Mouse (Mus musculus): ENCODE measurements around the gene Acr. TPM values are rescaled to one million over a fixed set of nuclear protein-coding genes. Genes with fewer than 3 reads are reported as not detected.

The Acr gene
- polyA plus RNA-seq, 1 experiment from 2014 or later: 0.93 TPM

GRCm38 (mm10) chr15:89591317-89591716 lies 23.2 kb downstream of the Acr start:
- Histone ChIP-seq H3K27me3 (replicated peaks; ENCODE audit: control insufficient read depth, insufficient read depth, low read length) (no peaks in the 10 kb centered on the region), H3K36me3 (ENCODE audit: control insufficient read depth, insufficient read depth, low read length) (no peaks in the 10 kb centered on the region), H3K9ac (ENCODE audit: low read depth, low read length) (peak overlapping the region; percentile 69), H3K4me2 (ENCODE audit: low read length) (peak overlapping the region; percentile 76), H3K27ac (ENCODE audit: low read depth, low read length) (peak overlapping the region; percentile 79), H3K4me3 (ENCODE audit: low read length) (peak overlapping the region; percentile 58), H3K9me3 (ENCODE audit: control insufficient read depth, low read length) (no peaks in the 10 kb centered on the region), H3K4me1 (ENCODE audit: control insufficient read depth, insufficient read depth, low read depth, low read length) (peaks cover 14% of the 10 kb centered on the region)
- no peak for ATAC-seq
- under 1% methylated on average over 30 of the region's 30 CpGs for WGBS

- WGBS: under 1% methylated on average over 35 of the region's 35 CpGs
Observed at GRCm38 (mm10) chr15:89591723-89592455, 23.8 kb downstream of the Acr start, which contains the start of gene Rabl2. Gene Rabl2 (minus strand): TSS chr15:89591923.

GRCm38 (mm10) chr15:89592548-89592947 lies 24.4 kb downstream of the Acr start:
- Histone ChIP-seq H3K9ac (ENCODE audit: low read depth, low read length) (no peak overlapping the region), H3K36me3 (ENCODE audit: control insufficient read depth, insufficient read depth, low read length) (no peaks in the 10 kb centered on the region), H3K4me3 (ENCODE audit: low read length) (peak overlapping the region; percentile 58), H3K4me1 (ENCODE audit: control insufficient read depth, insufficient read depth, low read depth, low read length) (peaks cover 14% of the 10 kb centered on the region), H3K4me2 (ENCODE audit: low read length) (peak overlapping the region; percentile 76), H3K9me3 (ENCODE audit: control insufficient read depth, low read length) (no peaks in the 10 kb centered on the region), H3K27me3 (replicated peaks; ENCODE audit: control insufficient read depth, insufficient read depth, low read length) (no peaks in the 10 kb centered on the region), H3K27ac (ENCODE audit: low read depth, low read length) (no peak overlapping the region)
- 50% methylated on average over 4 of the region's 4 CpGs for WGBS
- ATAC-seq: peak; percentile 38

More at GRCm38 (mm10) chr15:89591723-89592455, 23.8 kb downstream of the Acr start, which contains the start of gene Rabl2:
- peak within 1 kb of the TSS; percentile 58 for H3K4me3 ChIP-seq (ENCODE audit: low read length)
- H3K27me3 ChIP-seq (replicated peaks; ENCODE audit: control insufficient read depth, insufficient read depth, low read length): no peaks in the 10 kb centered on the region
- no peaks in the 10 kb centered on the region for H3K9me3 ChIP-seq (ENCODE audit: control insufficient read depth, low read length)
- H3K4me2 ChIP-seq (ENCODE audit: low read length): peak within 1 kb of the TSS; percentile 76
- peak; percentile 97 for ATAC-seq
- H3K9ac ChIP-seq (ENCODE audit: low read depth, low read length): peak within 1 kb of the TSS; percentile 69
- H3K27ac ChIP-seq (ENCODE audit: low read depth, low read length): peak within 1 kb of the TSS; percentile 79
- H3K4me1 ChIP-seq (ENCODE audit: control insufficient read depth, insufficient read depth, low read depth, low read length): peaks cover 14% of the 10 kb centered on the region
- no peaks in the 10 kb centered on the region for H3K36me3 ChIP-seq (ENCODE audit: control insufficient read depth, insufficient read depth, low read length)

- Histone ChIP-seq H3K36me3 (ENCODE audit: control insufficient read depth, insufficient read depth, low read length) (no peaks in the 10 kb centered on the region), H3K4me2 (ENCODE audit: low read length) (no peak overlapping the region), H3K27me3 (replicated peaks; ENCODE audit: control insufficient read depth, insufficient read depth, low read length) (no peaks in the 10 kb centered on the region), H3K9me3 (ENCODE audit: control insufficient read depth, low read length) (no peaks in the 10 kb centered on the region), H3K9ac (ENCODE audit: low read depth, low read length) (no peak overlapping the region), H3K4me3 (ENCODE audit: low read length) (no peak overlapping the region), H3K27ac (ENCODE audit: low read depth, low read length) (no peak overlapping the region), H3K4me1 (ENCODE audit: control insufficient read depth, insufficient read depth, low read depth, low read length) (no peaks in the 10 kb centered on the region)
- 73% methylated on average over 12 of the region's 12 CpGs for WGBS
- ATAC-seq: no peak
Observed at GRCm38 (mm10) chr15:89605822-89606570, 37.9 kb downstream of the Acr start.

- Histone ChIP-seq H3K27ac (ENCODE audit: low read depth, low read length) (no peak overlapping the region), H3K4me1 (ENCODE audit: control insufficient read depth, insufficient read depth, low read depth, low read length) (no peaks in the 10 kb centered on the region), H3K9me3 (ENCODE audit: control insufficient read depth, low read length) (no peaks in the 10 kb centered on the region), H3K36me3 (ENCODE audit: control insufficient read depth, insufficient read depth, low read length) (no peaks in the 10 kb centered on the region), H3K4me2 (ENCODE audit: low read length) (no peak overlapping the region), H3K27me3 (replicated peaks; ENCODE audit: control insufficient read depth, insufficient read depth, low read length) (no peaks in the 10 kb centered on the region), H3K9ac (ENCODE audit: low read depth, low read length) (no peak overlapping the region), H3K4me3 (ENCODE audit: low read length) (no peak overlapping the region)
- WGBS: 90% methylated on average over 8 of the region's 8 CpGs
- no peak for ATAC-seq
Observed at GRCm38 (mm10) chr15:89607480-89607879, 39.4 kb downstream of the Acr start.

- Histone ChIP-seq H3K27me3 (replicated peaks; ENCODE audit: control insufficient read depth, insufficient read depth, low read length) (no peaks in the 10 kb centered on the region), H3K4me3 (ENCODE audit: low read length) (no peak overlapping the region), H3K9me3 (ENCODE audit: control insufficient read depth, low read length) (no peaks in the 10 kb centered on the region), H3K27ac (ENCODE audit: low read depth, low read length) (no peak overlapping the region), H3K9ac (ENCODE audit: low read depth, low read length) (no peak overlapping the region), H3K4me1 (ENCODE audit: control insufficient read depth, insufficient read depth, low read depth, low read length) (no peaks in the 10 kb centered on the region), H3K4me2 (ENCODE audit: low read length) (no peak overlapping the region), H3K36me3 (ENCODE audit: control insufficient read depth, insufficient read depth, low read length) (no peaks in the 10 kb centered on the region)
- 87% methylated on average over 9 of the region's 9 CpGs for WGBS
- no peak for ATAC-seq
Observed at GRCm38 (mm10) chr15:89607888-89608287, 39.8 kb downstream of the Acr start.

- Histone ChIP-seq H3K9ac (ENCODE audit: low read depth, low read length) (no peak overlapping the region), H3K27me3 (replicated peaks; ENCODE audit: control insufficient read depth, insufficient read depth, low read length) (no peaks in the 10 kb centered on the region), H3K4me3 (ENCODE audit: low read length) (no peak overlapping the region), H3K9me3 (ENCODE audit: control insufficient read depth, low read length) (no peaks in the 10 kb centered on the region; the same call in 1 of the 2 replicates), H3K4me2 (ENCODE audit: low read length) (no peak overlapping the region), H3K36me3 (ENCODE audit: control insufficient read depth, insufficient read depth, low read length) (no peaks in the 10 kb centered on the region), H3K4me1 (ENCODE audit: control insufficient read depth, insufficient read depth, low read depth, low read length) (no peaks in the 10 kb centered on the region), H3K27ac (ENCODE audit: low read depth, low read length) (no peak overlapping the region)
- 69% methylated on average over 12 of the region's 12 CpGs for WGBS
- ATAC-seq: 0 out of 2 replicates have a peak, but pooled peaks have one; percentile 30
Observed at GRCm38 (mm10) chr15:89622312-89622958, 54.3 kb downstream of the Acr start.

GRCm38 (mm10) chr15:89622959-89623625 lies 55.0 kb downstream of the Acr start:
- Histone ChIP-seq H3K9ac (ENCODE audit: low read depth, low read length) (no peak overlapping the region), H3K4me3 (ENCODE audit: low read length) (no peak overlapping the region), H3K4me2 (ENCODE audit: low read length) (no peak overlapping the region), H3K9me3 (ENCODE audit: control insufficient read depth, low read length) (no peaks in the 10 kb centered on the region; the same call in 1 of the 2 replicates), H3K27ac (ENCODE audit: low read depth, low read length) (no peak overlapping the region), H3K36me3 (ENCODE audit: control insufficient read depth, insufficient read depth, low read length) (no peaks in the 10 kb centered on the region), H3K4me1 (ENCODE audit: control insufficient read depth, insufficient read depth, low read depth, low read length) (no peaks in the 10 kb centered on the region), H3K27me3 (replicated peaks; ENCODE audit: control insufficient read depth, insufficient read depth, low read length) (no peaks in the 10 kb centered on the region)
- WGBS: 64% methylated on average over 5 of the region's 5 CpGs
- no peak for ATAC-seq

Measured in hindbrain, embryonic 16.5 days (tissue).